Mouse (Mus musculus) left cerebral cortex, postnatal 14 days (tissue): ENCODE data around the gene Dnah11. TPM values are rescaled to one million over a fixed set of nuclear protein-coding genes. Genes with fewer than 3 reads are reported as not detected.

Source experiments
- DNase-seq, 2 experiments: peaks; one replicate each; pipeline ENCODE4 v3.0.0; 2021 to 2022; ENCODE audit warnings: low spot score in 2 of 2, mixed read lengths in 1 of 2
- intact Hi-C: fragments of 180-260 bp; cut with DNase I; formaldehyde crosslinking; loops from one replicate; pipeline ENCODE4 v1.15.1; 2025
- total RNA-seq, 2 experiments: library from RNA; stranded (reverse); gene quantifications; 2 replicates each; pipeline ENCODE4 v1.2.3; 2021

Dnah11 gene
- total RNA-seq, 2 experiments from 2014 or later = 0.82 to 1.0 TPM

GRCm38 (mm10) chr12:118099694-118100093 lies 99.1 kb downstream of the Dnah11 start:
- DNase-seq = no peak
- intact Hi-C loops = no loop called here

DNA sequence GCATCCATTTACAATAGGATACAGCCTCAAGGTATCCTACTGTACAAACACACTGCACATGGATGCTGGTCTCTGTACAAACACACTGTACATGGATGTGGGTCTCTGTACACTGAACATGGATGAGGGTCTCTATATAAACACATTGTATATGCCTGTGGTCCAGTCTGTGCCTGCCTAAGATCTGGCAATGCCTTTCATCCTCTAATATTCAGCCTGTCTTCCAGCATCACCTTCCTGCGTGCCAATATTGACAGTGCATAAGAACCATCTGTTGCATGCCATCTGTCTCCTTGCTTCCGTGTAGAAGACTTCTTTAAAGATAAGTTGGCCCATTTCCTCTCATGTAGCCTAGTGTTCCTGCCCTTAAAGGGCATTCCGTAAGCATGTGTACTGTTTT lies 100.6 kb downstream of the Dnah11 start:
- intact Hi-C loops = no loop called here
- DNase-seq = peak in 1 of 2 experiments; percentile 13

DNA sequence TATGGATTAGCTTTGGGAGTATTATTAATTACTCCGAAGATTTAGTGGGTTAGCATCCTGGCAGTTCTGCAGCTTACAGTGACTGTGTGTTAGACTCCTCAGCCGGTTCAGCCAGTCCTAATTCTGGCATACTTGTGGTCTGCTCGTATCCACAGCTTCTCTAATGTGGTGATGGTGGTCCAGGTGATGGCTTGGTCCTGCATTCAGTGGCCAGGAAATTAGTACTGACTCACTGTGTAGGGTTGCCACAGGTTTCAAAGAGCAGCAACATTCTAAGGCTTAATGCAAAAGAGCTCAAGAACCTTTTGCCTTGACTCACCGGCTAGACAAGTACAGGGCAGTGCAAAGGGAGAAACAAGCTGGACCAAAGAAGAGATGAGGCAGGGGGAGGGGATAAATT lies 103.9 kb downstream of the Dnah11 start:
- intact Hi-C loops = no loop called here
- DNase-seq = no peak

GRCm38 (mm10) chr12:118085291-118085690 lies 113.6 kb downstream of the Dnah11 start:
- no peak for DNase-seq

DNA sequence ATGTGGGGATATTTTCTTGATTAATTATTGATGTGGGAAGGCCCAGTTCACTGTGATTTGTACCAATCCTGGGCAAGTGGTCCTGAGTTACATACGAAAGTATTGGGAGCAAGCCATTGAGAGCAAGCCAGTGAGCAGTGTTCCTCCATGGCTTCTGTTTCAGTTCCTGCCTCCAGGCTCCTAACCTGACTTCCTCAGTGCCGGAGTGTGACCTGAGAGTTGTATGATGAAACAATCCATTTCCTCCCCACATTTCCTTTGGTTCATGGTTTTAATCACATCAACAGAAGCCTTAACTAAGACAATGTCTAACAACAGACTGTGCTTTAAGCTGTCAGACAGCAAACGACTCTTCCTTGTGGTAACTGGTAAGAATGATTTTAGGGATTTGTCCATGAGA lies 114.0 kb downstream of the Dnah11 start:
- intact Hi-C loops = no loop called here
- DNase-seq = no peak

More at GRCm38 (mm10) chr12:118085291-118085690, 113.6 kb downstream of the Dnah11 start:
- intact Hi-C loops = no loop called here

- intact Hi-C loops = no loop called here
- peak in 1 of 2 experiments; percentile 7 for DNase-seq
Measured at GRCm38 (mm10) chr12:118084134-118084533, 114.7 kb downstream of the Dnah11 start.

- DNase-seq = no peak
- intact Hi-C loops = no loop called here
Measured at GRCm38 (mm10) chr12:118080441-118080840, 118.4 kb downstream of the Dnah11 start.

DNA sequence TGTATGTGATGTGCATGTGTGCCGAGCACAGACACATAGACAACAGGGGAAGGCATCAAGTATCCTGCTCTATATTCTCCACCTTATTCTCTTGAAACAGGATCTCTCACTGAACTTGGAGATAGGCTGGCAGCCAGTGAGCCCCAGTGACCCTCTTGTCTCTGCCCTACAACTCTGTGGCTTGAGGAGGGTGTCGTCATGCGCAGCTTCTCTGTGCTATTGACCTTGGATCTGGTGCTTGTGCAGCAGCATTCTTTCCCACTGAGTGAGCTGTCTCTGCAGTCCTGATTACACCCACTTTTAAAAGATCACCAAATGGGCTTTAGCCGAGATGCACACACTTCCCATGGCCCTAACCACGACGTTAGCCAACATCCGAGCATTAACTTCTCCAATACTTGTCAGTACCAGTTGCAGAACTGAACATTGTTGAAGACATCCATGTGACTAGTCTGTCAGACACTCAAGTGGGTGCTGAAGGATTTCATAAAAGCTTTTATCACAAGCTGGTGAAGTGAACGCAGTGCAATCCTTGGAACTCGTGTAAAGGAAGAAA lies 120.3 kb downstream of the Dnah11 start:
- intact Hi-C loops = no loop called here

DNA sequence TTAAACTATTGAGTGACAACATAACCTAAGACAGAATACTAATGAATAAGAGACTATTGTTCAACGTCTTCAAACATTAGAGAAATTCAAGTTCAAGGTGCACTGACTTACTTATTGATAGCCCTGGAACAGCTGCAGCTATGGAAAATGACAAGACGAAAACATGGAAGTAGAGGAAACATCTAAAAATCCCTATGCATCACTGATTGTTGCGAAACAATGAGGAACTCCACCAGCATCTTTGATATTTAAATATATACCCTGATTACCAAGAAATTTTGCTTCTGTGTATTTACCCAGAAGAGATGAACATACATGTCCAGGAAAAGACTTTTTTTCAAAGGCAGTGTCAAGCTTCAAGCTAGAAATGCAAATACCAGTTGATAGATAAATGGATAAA lies 122.0 kb downstream of the Dnah11 start:
- DNase-seq = no peak
- intact Hi-C loops = no loop called here

More for the DNA sequence above, 120.3 kb downstream of the Dnah11 start:
- DNase-seq = no peak

DNA sequence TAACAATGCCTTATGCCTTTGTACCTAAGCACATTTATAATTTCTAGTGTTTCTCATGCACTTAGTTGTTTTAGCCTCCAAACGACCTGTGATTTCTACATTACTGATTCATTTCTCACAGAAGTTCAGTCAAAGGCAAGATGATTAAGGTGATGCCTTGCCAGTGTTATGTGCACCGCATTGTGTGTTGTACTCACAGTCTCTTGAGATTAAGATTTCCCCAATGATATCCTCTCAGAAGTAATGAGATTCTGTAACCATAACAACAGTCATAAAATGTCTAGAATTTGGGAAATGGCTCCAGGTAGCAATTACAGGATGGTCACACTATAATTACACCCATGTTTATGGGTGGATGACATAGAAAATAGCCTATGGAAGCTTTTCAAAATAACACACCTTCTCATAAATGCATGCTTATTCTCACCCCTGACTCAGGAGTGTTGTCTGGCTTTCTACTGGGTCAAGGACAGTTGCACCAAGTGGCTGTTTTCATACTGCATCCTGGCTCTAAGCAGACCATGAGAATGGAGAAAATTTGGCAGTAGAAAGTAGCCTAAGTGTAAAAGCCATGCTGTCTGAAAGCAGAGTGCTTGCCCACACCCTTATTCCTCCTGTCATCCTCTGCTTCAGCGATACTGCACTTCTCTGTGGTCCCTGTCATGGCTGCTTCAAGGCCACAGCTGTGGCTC lies 126.5 kb downstream of the Dnah11 start:
- intact Hi-C loops = no loop called here
- DNase-seq = no peak

- intact Hi-C loops = no loop called here
- DNase-seq = no peak
Measured at GRCm38 (mm10) chr12:118071667-118072066, 127.2 kb downstream of the Dnah11 start.

DNA sequence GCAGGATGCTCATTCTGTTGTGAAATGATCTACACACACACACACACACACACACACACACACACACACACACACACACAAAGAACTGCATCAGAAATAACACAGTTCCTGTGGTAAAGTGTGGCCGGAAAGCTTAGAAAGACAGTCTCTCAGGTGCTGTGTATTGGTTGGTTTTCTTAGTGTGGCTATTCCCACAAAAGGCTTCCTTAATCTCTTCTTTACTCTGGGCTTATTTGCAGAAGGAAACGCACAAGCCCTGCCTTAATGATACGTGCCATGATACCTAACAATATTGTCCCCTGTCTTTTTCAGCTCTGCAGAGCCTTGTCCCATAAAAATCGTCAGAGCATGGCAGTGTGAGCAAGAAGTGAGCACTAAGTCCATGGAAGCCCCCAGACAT lies 130.1 kb downstream of the Dnah11 start:
- DNase-seq = no peak
- intact Hi-C loops = no loop called here

DNA sequence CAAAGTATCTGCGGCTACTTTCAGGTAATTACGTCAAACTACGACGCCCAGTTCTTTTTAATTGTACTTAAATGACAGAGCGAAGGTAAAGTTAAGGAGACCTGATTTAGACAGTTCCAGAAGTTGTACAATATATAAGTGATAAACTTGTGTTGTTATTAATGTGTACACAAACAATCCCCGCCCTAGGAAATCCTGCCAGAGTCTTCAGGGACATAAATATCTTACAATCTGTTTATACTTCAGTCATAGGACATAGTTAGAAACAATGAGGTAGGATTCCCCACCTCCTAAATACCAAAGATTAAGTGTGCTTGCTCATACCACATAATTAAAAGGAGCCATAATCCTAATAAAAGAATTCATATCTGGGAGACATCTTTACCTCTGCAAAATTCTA lies 136.5 kb downstream of the Dnah11 start:
- intact Hi-C loops = no loop called here
- no peak for DNase-seq

GRCm38 (mm10) chr12:118056876-118057275 lies 142.0 kb downstream of the Dnah11 start:
- DNase-seq = peak; percentile 26 to 62
- intact Hi-C loops = loop anchor here (2.0 to 5.0 kb wide), 2 partner anchors 400 to 800 kb away; no protein-coding TSS in a partner anchor

GRCm38 (mm10) chr12:118045381-118045780 lies 153.5 kb downstream of the Dnah11 start:
- no peak for DNase-seq
- intact Hi-C loops = no loop called here

- intact Hi-C loops = no loop called here
- no peak for DNase-seq
Measured at GRCm38 (mm10) chr12:118043130-118043647, 155.7 kb downstream of the Dnah11 start.

DNA sequence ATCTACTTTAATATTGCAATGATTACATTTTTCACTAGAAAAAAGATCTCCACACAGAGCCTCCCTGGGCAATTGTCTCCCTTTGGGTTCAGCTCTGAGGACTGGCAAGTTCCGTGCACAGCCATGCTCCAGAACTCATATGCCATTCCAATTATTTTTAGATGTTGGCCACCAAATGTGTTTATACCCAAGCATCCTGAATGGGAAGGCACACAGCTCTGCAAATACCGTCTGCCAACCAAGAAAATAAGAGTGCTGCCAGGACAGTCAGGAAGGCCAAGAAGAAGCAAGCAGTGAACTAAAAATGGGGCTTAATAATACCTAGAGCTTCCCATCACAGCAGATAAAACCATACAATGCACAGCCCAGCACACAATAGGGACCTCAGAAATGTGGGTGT lies 156.6 kb downstream of the Dnah11 start:
- no peak for DNase-seq
- intact Hi-C loops = no loop called here

- intact Hi-C loops = no loop called here
Measured at GRCm38 (mm10) chr12:118034990-118035389, 163.9 kb downstream of the Dnah11 start.

GRCm38 (mm10) chr12:118025771-118026170 lies 173.1 kb downstream of the Dnah11 start:
- DNase-seq = no peak
- intact Hi-C loops = no loop called here

More at GRCm38 (mm10) chr12:118034990-118035389, 163.9 kb downstream of the Dnah11 start:
- no peak for DNase-seq

DNA sequence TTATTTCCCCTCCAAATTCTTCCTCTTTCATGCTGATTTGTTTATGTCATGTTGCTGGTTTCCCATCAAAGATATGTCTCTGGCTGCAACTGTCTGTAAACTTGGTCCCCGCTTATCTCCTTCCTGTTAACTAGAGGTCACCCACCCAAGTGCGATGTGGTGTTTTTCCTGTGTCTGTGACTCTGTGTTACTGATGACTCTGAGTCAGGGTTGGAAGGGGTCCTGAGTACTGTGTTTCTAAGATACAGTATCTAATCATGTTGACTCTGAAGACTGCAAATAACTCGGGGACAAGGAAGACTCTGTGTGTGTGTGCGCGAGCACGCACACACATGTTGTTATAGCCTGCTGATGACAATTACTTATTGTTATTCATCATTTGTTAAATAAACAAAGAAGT lies 179.9 kb downstream of the Dnah11 start:
- no peak for DNase-seq
- intact Hi-C loops = no loop called here

- DNase-seq = no peak
- intact Hi-C loops = no loop called here
Measured at GRCm38 (mm10) chr12:118013872-118014271, 185.0 kb downstream of the Dnah11 start.
